Mouse (Mus musculus): Measurements from ENCODE around the gene Mapk14.
A peak's percentile ranks its signal among the peaks of the same experiment; 100 is the strongest.

GRCm38 (mm10) chr17:28714006-28714405 is 22.9 kb downstream of the Mapk14 start:
- TF ChIP-seq CTCF (IDR thresholded peaks at IDR 0.05), result peak; percentile 43
- no peak for TF ChIP-seq EP300 (IDR thresholded peaks at IDR 0.05; ENCODE audit: insufficient read depth, low read depth, low read length)
